Mouse (Mus musculus): Measurements from ENCODE around the gene Crtac1. TPM values are rescaled to one million over a fixed set of nuclear protein-coding genes. Genes with fewer than 3 reads are reported as not detected.

The Crtac1 gene
- polyA plus RNA-seq, 1 experiment from 2014 or later = 0.55 TPM

DNA sequence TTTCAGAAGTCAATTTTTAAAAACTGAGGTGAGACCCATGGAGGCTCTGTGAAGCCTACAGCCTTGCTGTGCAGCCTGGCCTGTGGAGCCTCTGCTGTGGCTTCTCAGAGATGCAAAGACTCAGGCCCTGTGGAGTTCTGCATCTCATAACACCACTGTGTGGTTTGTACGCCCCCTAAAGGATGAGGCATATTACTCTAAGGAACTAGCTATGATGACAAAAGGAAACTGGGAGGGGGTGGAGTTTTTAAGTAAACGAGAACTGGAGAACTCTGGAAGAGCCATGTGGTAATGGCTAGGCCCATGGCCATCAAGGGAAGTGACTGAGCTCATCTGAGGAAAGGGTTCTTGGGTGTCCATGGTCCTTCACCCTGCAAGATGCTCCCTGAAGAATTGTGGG lies 120.3 kb downstream of the Crtac1 start:
- Histone ChIP-seq H3K4me1 (replicated peaks) (peaks cover 9% of the 10 kb centered on the region), H3K4me2 (no peak overlapping the region), H3K9ac (no peak overlapping the region), H3K36me3 (no peaks in the 10 kb centered on the region), H3K27me3 (replicated peaks) (peaks cover 38% of the 10 kb centered on the region), H3K9me3 (replicated peaks) (no peaks in the 10 kb centered on the region), H3K27ac (ENCODE audit: poor library complexity, severe bottlenecking) (no peak overlapping the region), H3K4me3 (no peak overlapping the region)
- 27% methylated on average over 2 of the region's 2 CpGs for WGBS
- no peak for ATAC-seq (ENCODE audit: insufficient number of reproducible peaks, low FRiP score)

DNA sequence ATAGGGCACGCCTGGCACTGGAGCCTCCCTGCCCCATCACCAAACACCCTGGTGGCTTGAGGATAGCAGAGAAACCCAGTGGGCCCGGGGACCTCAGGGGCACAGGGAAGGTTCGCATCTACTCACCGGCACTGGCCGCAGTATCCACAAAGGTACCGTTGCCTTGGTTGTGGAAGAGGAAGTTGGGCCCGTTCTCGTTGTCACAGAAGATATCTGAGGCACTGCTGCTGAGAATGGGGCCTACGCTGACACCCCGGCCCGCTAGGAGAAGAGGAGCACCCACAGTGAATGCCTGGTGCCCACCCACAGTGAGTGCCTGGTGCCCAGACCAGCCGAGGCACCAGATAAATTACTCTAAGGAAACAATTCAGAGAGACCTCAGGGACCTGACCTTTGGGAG lies 122.7 kb downstream of the Crtac1 start:
- peaks cover 27% of the 10 kb centered on the region for H3K27me3 ChIP-seq (replicated peaks)
- H3K4me1 ChIP-seq (replicated peaks) = peaks cover 13% of the 10 kb centered on the region
- no peaks in the 10 kb centered on the region for H3K9me3 ChIP-seq (replicated peaks)
- ATAC-seq (ENCODE audit: insufficient number of reproducible peaks, low FRiP score) = no peak
- no peak overlapping the region for H3K9ac ChIP-seq
- 76% methylated on average over 12 of the region's 12 CpGs for WGBS
- no peak overlapping the region for H3K4me3 ChIP-seq
- H3K27ac ChIP-seq (ENCODE audit: poor library complexity, severe bottlenecking) = no peak overlapping the region
- no peaks in the 10 kb centered on the region for H3K36me3 ChIP-seq
- H3K4me2 ChIP-seq = no peak overlapping the region

DNA sequence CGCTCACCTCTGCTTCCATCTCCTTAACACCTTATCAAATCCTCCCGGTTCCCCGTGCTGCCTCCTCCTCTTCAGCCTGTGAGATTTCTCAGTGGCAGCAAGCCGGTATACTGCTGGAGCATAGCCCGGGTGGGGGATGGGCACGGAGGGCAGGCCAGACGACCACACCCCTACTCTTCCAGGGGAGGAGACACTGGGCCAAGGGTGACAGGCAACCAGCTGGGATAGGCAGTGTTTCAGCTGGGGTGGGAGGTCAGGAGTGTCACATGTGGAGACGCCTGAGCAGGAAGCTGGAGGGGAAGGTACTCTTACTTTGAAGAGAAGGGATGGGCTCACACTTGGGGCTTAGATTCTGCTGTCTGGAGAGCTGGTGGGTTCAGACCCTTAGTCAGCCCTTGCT lies 124.6 kb downstream of the Crtac1 start:
- Histone ChIP-seq H3K4me2 (peak overlapping the region; percentile 7), H3K27me3 (replicated peaks) (peaks cover 23% of the 10 kb centered on the region), H3K4me3 (no peak overlapping the region), H3K36me3 (no peaks in the 10 kb centered on the region), H3K4me1 (replicated peaks) (peaks cover 13% of the 10 kb centered on the region), H3K27ac (ENCODE audit: poor library complexity, severe bottlenecking) (no peak overlapping the region), H3K9ac (no peak overlapping the region), H3K9me3 (replicated peaks) (no peaks in the 10 kb centered on the region)
- no peak for ATAC-seq (ENCODE audit: insufficient number of reproducible peaks, low FRiP score)
- 2% methylated on average over 8 of the region's 8 CpGs for WGBS

DNA sequence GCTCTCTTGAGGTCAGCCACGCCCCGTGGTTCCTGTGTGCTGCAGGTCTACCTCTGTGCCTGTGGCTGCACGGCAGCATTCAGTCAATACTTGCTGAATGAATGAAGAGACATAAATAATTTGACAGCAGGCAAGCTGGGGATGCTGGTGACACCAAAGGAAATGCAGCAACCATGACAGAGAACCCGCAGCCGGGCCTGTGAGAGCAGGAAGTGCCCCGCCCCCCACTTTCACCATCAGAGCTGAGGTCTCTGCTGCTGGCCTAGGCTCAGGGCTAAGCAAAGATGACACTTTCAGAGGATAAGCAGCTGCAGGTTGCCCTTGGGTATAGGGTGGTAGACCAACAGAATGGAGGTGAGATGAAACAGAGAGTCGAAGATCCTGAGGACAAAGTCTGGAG lies 125.4 kb downstream of the Crtac1 start:
- no peak overlapping the region for H3K9ac ChIP-seq
- H3K27me3 ChIP-seq (replicated peaks) = peaks cover 27% of the 10 kb centered on the region
- H3K27ac ChIP-seq (ENCODE audit: poor library complexity, severe bottlenecking) = no peak overlapping the region
- WGBS = 43% methylated on average over 7 of the region's 7 CpGs
- H3K36me3 ChIP-seq = no peaks in the 10 kb centered on the region
- no peak overlapping the region for H3K4me3 ChIP-seq
- H3K4me1 ChIP-seq (replicated peaks) = peaks cover 13% of the 10 kb centered on the region
- ATAC-seq (ENCODE audit: insufficient number of reproducible peaks, low FRiP score) = no peak
- H3K4me2 ChIP-seq = no peak overlapping the region
- H3K9me3 ChIP-seq (replicated peaks) = no peaks in the 10 kb centered on the region

DNA sequence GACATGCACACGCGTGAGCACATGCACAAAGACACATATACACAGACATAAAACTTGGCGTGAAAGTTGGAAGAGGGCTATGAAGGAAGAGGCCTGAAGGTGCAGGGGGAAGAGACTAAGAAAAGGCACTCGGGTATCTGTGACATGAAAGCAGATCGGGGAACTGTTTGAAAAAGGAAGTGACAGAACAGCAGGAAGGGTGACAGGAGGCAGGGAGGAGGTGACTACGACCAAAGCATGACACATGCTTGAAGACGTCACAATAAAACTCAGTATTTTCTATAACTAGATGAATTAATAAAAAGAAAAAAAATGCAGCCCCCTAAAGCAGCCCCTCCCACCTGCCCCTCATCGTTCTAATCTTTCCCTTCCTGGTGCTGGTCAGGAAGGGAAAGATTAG lies 125.8 kb downstream of the Crtac1 start:
- no peak for ATAC-seq (ENCODE audit: insufficient number of reproducible peaks, low FRiP score)
- Histone ChIP-seq H3K4me1 (replicated peaks) (peaks cover 13% of the 10 kb centered on the region), H3K9ac (no peak overlapping the region), H3K4me2 (no peak overlapping the region), H3K27me3 (replicated peaks) (peaks cover 29% of the 10 kb centered on the region), H3K27ac (ENCODE audit: poor library complexity, severe bottlenecking) (no peak overlapping the region), H3K9me3 (replicated peaks) (no peaks in the 10 kb centered on the region), H3K36me3 (no peaks in the 10 kb centered on the region), H3K4me3 (no peak overlapping the region)
- 49% methylated on average over 8 of the region's 8 CpGs for WGBS

DNA sequence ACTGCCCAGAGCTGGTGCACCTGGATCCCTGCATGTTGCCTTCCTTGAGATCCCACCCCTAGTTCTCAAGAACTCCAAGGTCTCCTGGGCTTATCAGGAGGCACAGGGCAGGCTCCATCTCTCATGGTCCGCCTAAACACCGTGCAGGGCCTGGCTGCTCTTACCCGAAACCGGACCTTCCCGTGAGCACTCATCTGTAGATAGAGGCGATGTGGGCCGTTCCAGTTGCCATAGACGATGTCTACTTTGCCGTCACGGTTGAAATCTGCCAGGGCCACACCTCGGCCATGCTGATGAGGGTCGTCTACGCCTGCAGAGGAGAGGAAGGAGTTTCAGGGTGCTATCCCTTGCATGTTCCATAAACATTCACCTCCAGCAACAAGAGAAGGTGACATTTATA lies 127.1 kb downstream of the Crtac1 start:
- H3K4me3 ChIP-seq = no peak overlapping the region
- WGBS = 78% methylated on average over 13 of the region's 13 CpGs

DNA sequence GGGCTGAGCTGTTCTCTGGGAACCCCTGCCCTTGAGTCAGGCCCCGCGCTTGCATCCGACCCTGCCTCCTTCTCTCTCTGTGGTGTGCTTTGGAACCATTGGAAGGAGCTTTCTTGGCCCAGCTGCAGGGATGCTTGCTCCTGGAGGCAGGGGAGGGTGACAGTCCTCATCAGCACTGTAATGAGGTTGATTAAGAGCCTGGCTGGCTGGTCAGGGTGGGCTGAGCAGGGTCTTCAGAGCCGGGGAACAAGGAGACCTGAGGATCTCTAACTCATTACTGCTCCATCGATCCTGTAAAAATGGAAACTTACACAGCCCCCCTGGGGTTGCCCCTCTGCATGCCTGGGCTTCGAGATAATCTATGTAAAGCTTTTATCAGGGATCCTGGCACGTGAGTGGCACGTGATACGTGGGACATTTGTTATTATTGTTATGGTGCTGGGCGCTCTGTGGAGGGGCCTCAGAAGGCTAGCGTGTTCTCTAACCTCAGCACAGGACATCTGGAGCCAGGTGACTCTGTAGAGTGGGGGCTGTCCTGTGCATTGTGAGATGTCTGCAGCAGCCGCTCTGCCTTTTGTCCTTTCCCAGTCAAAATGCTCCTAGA lies 128.3 kb downstream of the Crtac1 start:
- WGBS = 49% methylated on average over 12 of the region's 12 CpGs
- Histone ChIP-seq H3K27me3 (replicated peaks) (peaks cover 35% of the 10 kb centered on the region), H3K9ac (no peak overlapping the region), H3K36me3 (no peaks in the 10 kb centered on the region), H3K4me3 (no peak overlapping the region), H3K27ac (ENCODE audit: poor library complexity, severe bottlenecking) (no peak overlapping the region), H3K4me1 (replicated peaks) (peaks cover 13% of the 10 kb centered on the region), H3K4me2 (no peak overlapping the region), H3K9me3 (replicated peaks) (no peaks in the 10 kb centered on the region)
- ATAC-seq (ENCODE audit: insufficient number of reproducible peaks, low FRiP score) = no peak

More for the DNA sequence above, 127.1 kb downstream of the Crtac1 start:
- Histone ChIP-seq H3K9ac (no peak overlapping the region), H3K27ac (ENCODE audit: poor library complexity, severe bottlenecking) (no peak overlapping the region), H3K9me3 (replicated peaks) (no peaks in the 10 kb centered on the region), H3K4me2 (no peak overlapping the region), H3K27me3 (replicated peaks) (peaks cover 41% of the 10 kb centered on the region), H3K36me3 (no peaks in the 10 kb centered on the region), H3K4me1 (replicated peaks) (peaks cover 13% of the 10 kb centered on the region)
- no peak for ATAC-seq (ENCODE audit: insufficient number of reproducible peaks, low FRiP score)

DNA sequence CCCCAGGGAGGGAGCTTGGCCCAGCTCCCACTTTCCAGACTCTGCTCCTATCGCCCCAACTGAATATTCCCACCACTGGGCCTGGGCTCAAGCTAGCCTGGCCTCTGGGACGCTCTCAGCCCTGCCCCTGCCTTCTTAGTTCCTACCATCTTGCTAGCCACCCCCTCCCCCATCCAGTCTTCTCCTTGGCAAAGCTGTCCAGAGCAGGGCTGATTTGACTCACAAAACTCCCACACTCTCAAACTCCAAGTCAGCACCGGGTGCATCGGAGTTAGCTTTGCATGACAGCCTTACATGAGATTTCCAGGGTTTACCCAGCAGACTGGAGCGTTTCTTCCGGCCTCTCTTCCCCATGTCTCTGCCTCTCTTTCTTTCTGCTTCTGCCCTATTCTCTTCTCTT lies 138.4 kb downstream of the Crtac1 start:
- Histone ChIP-seq H3K4me3 (no peak overlapping the region), H3K4me1 (replicated peaks) (peaks cover 2% of the 10 kb centered on the region; the same call in 1 of the 2 replicates), H3K36me3 (no peaks in the 10 kb centered on the region), H3K27ac (ENCODE audit: poor library complexity, severe bottlenecking) (no peak overlapping the region), H3K27me3 (replicated peaks) (peaks cover 19% of the 10 kb centered on the region; the same call in 1 of the 2 replicates), H3K4me2 (no peak overlapping the region), H3K9ac (no peak overlapping the region), H3K9me3 (replicated peaks) (no peaks in the 10 kb centered on the region)
- 68% methylated on average over 6 of the region's 6 CpGs for WGBS
- ATAC-seq (ENCODE audit: insufficient number of reproducible peaks, low FRiP score) = no peak

DNA sequence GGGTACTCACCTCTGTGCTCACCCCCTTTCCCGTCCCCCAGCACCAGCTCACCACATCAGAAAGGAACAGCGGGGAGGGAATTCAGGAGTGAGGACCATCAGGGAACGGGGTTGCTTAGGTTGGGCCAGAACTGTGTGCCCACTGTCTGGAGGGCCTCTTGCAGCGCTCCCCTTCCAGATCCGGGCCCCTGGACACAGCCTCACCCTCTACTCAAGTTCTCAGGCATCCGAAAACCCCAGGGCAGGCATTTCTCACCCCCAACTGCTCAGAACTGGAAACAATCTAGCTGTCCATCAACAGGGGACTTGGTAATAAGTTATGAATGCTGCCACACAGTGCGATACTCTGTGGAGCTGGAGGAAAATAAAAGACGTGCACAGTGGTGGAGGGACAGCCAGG lies 139.5 kb downstream of the Crtac1 start:
- 55% methylated on average over 8 of the region's 8 CpGs for WGBS
- Histone ChIP-seq H3K4me2 (no peak overlapping the region), H3K27ac (ENCODE audit: poor library complexity, severe bottlenecking) (no peak overlapping the region), H3K4me1 (replicated peaks) (peaks cover 3% of the 10 kb centered on the region; the same call in 1 of the 2 replicates), H3K9ac (no peak overlapping the region), H3K36me3 (no peaks in the 10 kb centered on the region), H3K27me3 (replicated peaks) (peaks cover 19% of the 10 kb centered on the region; the same call in 1 of the 2 replicates), H3K9me3 (replicated peaks) (no peaks in the 10 kb centered on the region), H3K4me3 (no peak overlapping the region)
- ATAC-seq (ENCODE audit: insufficient number of reproducible peaks, low FRiP score) = no peak

DNA sequence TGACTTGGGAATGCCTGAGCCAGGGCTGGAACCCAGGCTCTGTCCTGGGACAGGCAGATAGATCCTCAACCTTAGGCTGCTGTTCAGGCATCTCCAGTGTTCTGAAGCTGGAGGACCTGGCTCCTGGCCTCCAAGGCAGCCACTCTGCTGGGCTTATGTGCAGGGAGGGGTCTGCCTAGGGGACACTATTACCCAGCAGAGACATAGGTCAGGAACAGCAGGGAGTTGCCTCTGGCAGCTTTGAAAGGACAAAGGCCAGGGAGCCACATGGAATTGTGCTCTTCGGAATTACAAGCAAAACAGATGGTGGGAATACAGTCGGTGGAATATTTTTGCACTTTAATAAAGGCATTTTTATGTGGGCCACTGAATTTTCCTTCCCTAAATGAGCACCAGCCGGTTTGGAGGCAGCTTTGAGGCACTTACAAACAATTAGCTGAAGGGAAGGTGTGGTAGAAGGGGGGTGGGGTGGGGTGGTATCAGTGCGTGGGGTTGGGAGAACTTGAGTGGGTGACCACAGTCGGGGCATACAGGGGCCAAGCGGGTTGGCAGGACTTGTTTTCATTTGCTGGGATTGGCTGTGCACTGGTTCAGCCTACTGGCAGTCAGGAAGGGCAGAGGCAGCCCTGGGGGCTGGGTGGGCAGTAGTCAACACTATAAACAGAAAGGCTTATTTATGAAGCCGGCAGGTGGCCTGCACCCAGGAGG lies 140.5 kb downstream of the Crtac1 start:
- Histone ChIP-seq H3K27me3 (replicated peaks) (peaks cover 19% of the 10 kb centered on the region; the same call in 1 of the 2 replicates), H3K4me1 (replicated peaks) (peaks cover 3% of the 10 kb centered on the region; the same call in 1 of the 2 replicates), H3K9me3 (replicated peaks) (no peaks in the 10 kb centered on the region), H3K27ac (ENCODE audit: poor library complexity, severe bottlenecking) (no peak overlapping the region), H3K4me2 (no peak overlapping the region), H3K4me3 (no peak overlapping the region), H3K36me3 (no peaks in the 10 kb centered on the region), H3K9ac (no peak overlapping the region)
- WGBS = 30% methylated on average over 7 of the region's 7 CpGs
- ATAC-seq (ENCODE audit: insufficient number of reproducible peaks, low FRiP score) = no peak

DNA sequence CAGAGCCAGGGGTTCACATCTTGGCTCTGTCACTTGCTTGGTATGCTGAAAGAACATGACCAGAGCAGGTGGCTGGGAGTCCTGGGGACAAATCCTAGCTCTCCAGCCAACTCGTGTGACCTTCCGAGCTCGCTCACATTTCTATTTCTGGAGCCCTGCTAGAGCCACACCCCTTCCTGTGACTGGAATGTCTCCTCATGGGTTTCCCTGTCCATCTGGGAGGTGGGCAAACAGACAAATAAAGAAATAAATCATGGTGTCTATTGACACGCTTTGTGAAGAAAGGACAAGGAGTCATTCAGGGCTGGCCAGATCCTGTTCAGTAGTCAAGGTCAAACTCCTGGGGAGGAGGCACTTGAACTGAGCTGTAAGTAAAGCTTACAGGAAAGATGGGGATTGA lies 143.2 kb downstream of the Crtac1 start:
- WGBS = 42% methylated on average over 4 of the region's 4 CpGs
- Histone ChIP-seq H3K4me3 (no peak overlapping the region), H3K36me3 (no peaks in the 10 kb centered on the region), H3K4me1 (replicated peaks) (peaks cover 3% of the 10 kb centered on the region; the same call in 1 of the 2 replicates), H3K9ac (no peak overlapping the region), H3K27ac (ENCODE audit: poor library complexity, severe bottlenecking) (no peak overlapping the region), H3K4me2 (no peak overlapping the region), H3K27me3 (replicated peaks) (peaks cover 22% of the 10 kb centered on the region; the same call in 1 of the 2 replicates), H3K9me3 (replicated peaks) (no peaks in the 10 kb centered on the region)
- ATAC-seq (ENCODE audit: insufficient number of reproducible peaks, low FRiP score) = no peak

Data from heart, embryonic 12.5 days (tissue).